Mouse (Mus musculus): ENCODE measurements at regions not wholly inside any gene's neighbourhood (a gene's known extent, or its start where the extent isn't known, plus 50 kb on each side); places are given as distances from the start of the nearest gene placed in this dataset.

GRCm38 (mm10) chr8:56476158-56476557 is 74.7 kb downstream of the Cep44 start:
- DNase-seq (ENCODE audit: low read depth, low spot score): no peak

- DNase-seq (ENCODE audit: low read depth, low spot score): peak; percentile 73
Measured at GRCm38 (mm10) chr8:56475138-56475537, 75.7 kb downstream of the Cep44 start.

- DNase-seq (ENCODE audit: low read depth, low spot score): no peak
Measured at GRCm38 (mm10) chr8:56474335-56474734, 76.5 kb downstream of the Cep44 start.

- DNase-seq (ENCODE audit: low read depth, low spot score): no peak
Measured at GRCm38 (mm10) chr8:56465091-56465490, 85.8 kb downstream of the Cep44 start.

GRCm38 (mm10) chr8:56450982-56451381 is 99.9 kb downstream of the Cep44 start:
- DNase-seq (ENCODE audit: low read depth, low spot score): no peak

GRCm38 (mm10) chr8:56443676-56444075 is 107.2 kb downstream of the Cep44 start:
- DNase-seq (ENCODE audit: low read depth, low spot score): peak; percentile 11

- DNase-seq (ENCODE audit: low read depth, low spot score): no peak
Measured at GRCm38 (mm10) chr8:56439417-56439816, 111.4 kb downstream of the Cep44 start.

GRCm38 (mm10) chr8:56434826-56435225 is 116.0 kb downstream of the Cep44 start:
- DNase-seq (ENCODE audit: low read depth, low spot score): no peak

- DNase-seq (ENCODE audit: low read depth, low spot score): no peak
Measured at GRCm38 (mm10) chr8:56412026-56412425, 117.6 kb downstream of the Hpgd start.

GRCm38 (mm10) chr8:56410412-56410811 is 116.0 kb downstream of the Hpgd start:
- no peak for DNase-seq (ENCODE audit: low read depth, low spot score)

- DNase-seq (ENCODE audit: low read depth, low spot score): no peak
Measured at GRCm38 (mm10) chr8:56407267-56407666, 112.9 kb downstream of the Hpgd start.

- no peak for DNase-seq (ENCODE audit: low read depth, low spot score)
Measured at GRCm38 (mm10) chr8:56406317-56406716, 111.9 kb downstream of the Hpgd start.

GRCm38 (mm10) chr8:56397611-56398010 is 103.2 kb downstream of the Hpgd start:
- no peak for DNase-seq (ENCODE audit: low read depth, low spot score)

- no peak for DNase-seq (ENCODE audit: low read depth, low spot score)
Measured at GRCm38 (mm10) chr8:56396352-56396751, 102.0 kb downstream of the Hpgd start.

- no peak for DNase-seq (ENCODE audit: low read depth, low spot score)
Measured at GRCm38 (mm10) chr8:56392626-56393025, 98.2 kb downstream of the Hpgd start.

GRCm38 (mm10) chr8:56392158-56392557 is 97.8 kb downstream of the Hpgd start:
- no peak for DNase-seq (ENCODE audit: low read depth, low spot score)
